Mouse (Mus musculus) adipocyte (in vitro differentiated cells): Measurements from ENCODE around the gene Mta2.

Experiments
- DNase-seq: peaks from one replicate; pipeline ENCODE4 v3.0.0-alpha.2; 2016; ENCODE audit warnings: low spot score

The Mta2 gene

GRCm38 (mm10) chr19:8992769-8993624 lies 51.3 kb downstream of the Mta2 start:
- DNase-seq = peak; percentile 91

DNA sequence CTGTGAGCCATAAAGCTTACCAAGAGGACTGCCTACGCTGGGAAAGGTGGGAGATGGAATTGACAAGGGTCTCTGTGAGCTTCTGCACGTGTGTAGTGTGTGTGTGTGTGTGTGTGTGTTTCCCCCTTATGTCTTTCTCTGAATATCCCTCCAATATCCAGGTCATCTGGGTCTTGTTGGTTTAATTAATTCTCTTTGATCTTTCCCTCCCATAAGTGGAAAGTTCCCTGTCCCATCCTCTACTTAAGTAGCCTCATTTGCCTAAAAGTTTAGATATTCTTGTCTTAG lies 51.9 kb downstream of the Mta2 start:
- no peak for DNase-seq

DNA sequence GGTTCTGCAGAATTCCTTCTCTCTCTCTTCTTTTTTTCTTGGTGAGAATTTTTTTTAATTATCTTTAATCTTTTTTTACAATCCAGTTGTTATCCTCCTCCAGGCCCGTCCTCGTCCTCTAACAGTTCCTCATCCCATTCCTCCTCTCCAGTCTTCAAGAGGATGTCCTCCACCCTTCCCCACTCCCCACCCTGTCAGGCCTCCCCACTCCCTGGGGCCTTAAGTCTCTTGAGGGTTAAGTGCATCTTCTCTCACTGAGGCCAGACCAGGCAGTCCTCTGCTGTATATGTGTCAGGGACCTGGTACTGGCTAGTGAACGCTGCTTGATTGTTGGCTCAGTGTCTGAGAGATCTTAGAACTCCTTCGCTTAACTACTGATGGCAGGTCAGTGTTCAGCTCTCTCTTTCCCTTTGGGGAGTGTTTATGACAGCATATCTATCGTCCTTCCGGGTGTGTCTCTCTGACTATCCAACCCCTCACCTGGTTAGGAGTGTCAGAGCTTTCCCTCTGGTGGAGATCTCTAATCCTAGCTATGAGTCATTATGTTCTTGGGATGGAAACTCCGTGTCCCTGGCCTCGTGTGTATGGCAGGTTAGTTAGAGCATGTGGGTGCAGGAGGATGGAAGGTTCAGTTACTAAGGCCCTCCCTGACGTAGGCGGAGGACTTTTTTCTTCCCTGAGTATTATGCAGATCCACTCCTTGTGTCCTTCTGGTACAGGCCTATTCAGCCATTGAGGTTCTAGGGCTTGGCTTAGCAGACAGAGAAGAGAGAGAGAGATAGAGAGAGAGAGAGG lies 53.3 kb downstream of the Mta2 start:
- no peak for DNase-seq

DNA sequence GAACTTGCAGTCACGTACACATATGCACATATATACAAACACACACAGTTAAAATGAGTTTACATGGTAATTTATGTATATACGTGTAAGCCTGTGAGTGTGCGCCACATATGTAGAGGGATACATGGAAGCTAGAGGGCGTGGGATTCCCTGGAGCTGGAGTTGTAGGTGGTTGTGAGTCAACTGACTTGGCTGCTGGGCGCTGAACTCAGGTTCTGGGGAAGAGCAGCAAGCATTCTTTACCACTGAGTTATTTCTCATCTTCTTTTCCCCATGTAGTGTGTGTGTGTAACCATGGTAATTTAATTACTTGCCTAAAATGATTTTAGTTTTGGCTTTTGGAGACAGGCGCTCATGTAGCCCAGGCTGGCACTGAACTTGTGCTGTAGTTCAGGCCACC lies 54.9 kb downstream of the Mta2 start:
- no peak for DNase-seq

DNA sequence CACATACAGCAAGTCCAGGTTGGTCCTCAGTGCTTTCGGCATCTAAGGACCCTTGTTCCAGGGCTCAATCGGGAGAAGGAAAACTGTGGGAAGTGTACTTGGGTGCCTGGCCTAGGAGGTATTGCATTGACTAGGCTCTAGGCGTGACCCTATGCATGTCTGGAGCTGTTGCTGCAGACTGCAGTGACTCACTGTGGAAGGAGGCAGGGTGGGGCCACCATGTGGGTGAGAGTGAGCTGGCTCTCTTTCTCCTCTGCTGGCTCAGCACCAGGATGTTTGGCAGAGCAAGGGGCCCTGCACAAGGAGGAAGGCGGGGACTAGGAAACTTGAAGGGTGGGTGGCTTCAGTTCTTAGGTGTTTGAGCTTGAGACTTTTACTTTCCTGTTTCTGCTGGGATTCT lies 55.9 kb downstream of the Mta2 start:
- peak; percentile 96 for DNase-seq

DNA sequence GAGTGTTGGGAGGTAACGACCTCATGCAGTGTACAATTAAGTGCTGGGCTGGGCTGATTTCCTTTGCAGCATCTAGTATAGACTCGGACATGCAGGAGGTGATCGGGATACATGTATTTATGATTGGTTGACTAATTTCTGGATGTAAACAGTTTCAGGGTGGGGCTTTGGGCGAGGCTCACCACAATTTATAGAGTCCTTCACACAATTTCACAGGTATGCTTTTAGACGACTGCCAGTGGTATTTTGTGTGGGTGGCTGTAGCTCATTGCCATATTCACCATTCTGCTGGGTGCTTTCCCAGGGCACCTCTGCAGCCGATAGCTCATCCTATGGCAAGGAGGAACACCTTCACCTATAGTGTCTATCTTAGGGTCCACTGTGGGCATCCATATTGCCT lies 56.9 kb downstream of the Mta2 start:
- DNase-seq = no peak

GRCm38 (mm10) chr19:8999223-8999622 lies 57.5 kb downstream of the Mta2 start:
- DNase-seq = peak; percentile 58
